ENCODE assay signal across 9 mouse cellular contexts in the genomic region with DNA sequence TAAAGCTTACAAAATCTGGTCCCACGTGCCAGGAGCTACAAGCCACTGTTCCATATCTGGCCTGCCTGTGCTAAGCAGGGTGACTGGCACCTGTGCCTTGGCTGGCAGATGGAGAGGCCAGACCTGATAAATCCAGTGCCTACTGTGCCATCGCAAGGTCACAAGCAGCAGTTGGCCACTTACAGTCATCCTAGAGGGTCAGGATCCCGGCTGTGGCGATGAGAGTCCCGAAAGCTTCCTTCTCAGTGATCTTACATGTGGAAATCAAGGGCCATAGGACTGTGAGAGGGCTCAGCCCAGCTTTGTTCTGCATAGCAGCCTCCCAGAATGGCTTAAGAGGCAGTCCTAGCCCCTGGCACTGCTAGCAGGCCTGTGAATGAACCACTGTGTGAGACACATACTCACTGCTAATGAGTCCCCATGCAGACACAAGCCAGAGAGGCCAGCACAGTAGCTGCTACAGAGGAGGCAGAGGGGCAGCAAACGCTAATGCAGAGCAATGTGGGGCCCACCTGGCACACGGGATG. TPM values are rescaled to one million over a fixed set of nuclear protein-coding genes. Genes with fewer than 3 reads are reported as not detected.
DNase-seq lines count a peak whose midpoint lies in the region; ATAC-seq and TF ChIP-seq lines count a peak whose summit lies in the region.
"Had no signal": no experiment of that assay in that cellular context is flagged by ENCODE, and none has a peak within 500 bp of the region (broad histone marks: within the 10 kb centered on the region; RNA-seq: fewer than 3 reads in every experiment).

No protein-coding gene starts in this region.

- no peaks in the 10 kb centered on the region for H3K36me3 ChIP-seq in forebrain, embryonic 13.5 days (ENCODE audit: poor library complexity, severe bottlenecking)
- H3K36me3 ChIP-seq in kidney, adult 2 months (ENCODE audit: control insufficient read depth, insufficient read depth, low read length) = no peaks in the 10 kb centered on the region

- TF ChIP-seq POLR2A in kidney, adult 2 months (IDR thresholded peaks at IDR 0.05; ENCODE audit: low read depth, low read length) = no peak

- no peak overlapping the region for H3K4me3 ChIP-seq in forebrain, embryonic 13.5 days
- H3K4me3 ChIP-seq in kidney, adult 2 months (ENCODE audit: insufficient read depth, low read depth, low read length) = no peak overlapping the region
- H3K4me3 ChIP-seq: embryonic facial prominence, embryonic 12.5 days had no signal

- peak; percentile 90 for ATAC-seq in forebrain, embryonic 13.5 days

- no peak for TF ChIP-seq CTCF in kidney, adult 2 months (conservative IDR thresholded peaks at IDR 0.05; ENCODE audit: insufficient read depth, insufficient read length, low read depth, low read length)

- peak; percentile 53 for DNase-seq in layer of hippocampus, adult 11-12 months (ENCODE audit: low spot score)
- no peak for DNase-seq in layer of hippocampus, adult 9-10 months (ENCODE audit: low spot score)
- DNase-seq in layer of hippocampus, postnatal 10 days (ENCODE audit: low spot score in 2 of 2) = peak; percentile 41 to 54
- peak; percentile 59 for DNase-seq in retina, embryonic 14.5 days (ENCODE audit: low spot score)
- no peak for DNase-seq in kidney, adult 2 months
- no peak for DNase-seq in urinary bladder, postnatal 4 days (ENCODE audit: low spot score in 2 of 2)
- no peak for DNase-seq in gastrocnemius, postnatal 10 days

- peaks cover 41% of the 10 kb centered on the region for H3K4me1 ChIP-seq in forebrain, embryonic 13.5 days
- H3K4me1 ChIP-seq in kidney, adult 2 months (ENCODE audit: control insufficient read depth, insufficient read depth, low read length) = no peaks in the 10 kb centered on the region

- H3K9me3 ChIP-seq in forebrain, embryonic 13.5 days (replicated peaks) = no peaks in the 10 kb centered on the region
- H3K9me3 ChIP-seq: embryonic facial prominence, embryonic 12.5 days had no signal

- H3K27ac ChIP-seq in forebrain, embryonic 13.5 days = peak overlapping the region; percentile 55
- no peak overlapping the region for H3K27ac ChIP-seq in kidney, adult 2 months (ENCODE audit: insufficient read depth, low read depth, low read length)
- H3K27ac ChIP-seq: embryonic facial prominence, embryonic 12.5 days had no signal

- no peaks in the 10 kb centered on the region for H3K27me3 ChIP-seq in forebrain, embryonic 13.5 days
- no peaks in the 10 kb centered on the region for H3K27me3 ChIP-seq in kidney, adult 2 months (replicated peaks; ENCODE audit: control insufficient read depth, insufficient read depth, low read length)
- H3K27me3 ChIP-seq: embryonic facial prominence, embryonic 12.5 days had no signal

- H3K9ac ChIP-seq in forebrain, embryonic 13.5 days = 0 out of 2 replicates have a peak overlapping the region, but pooled peaks have one; percentile 5
- H3K9ac ChIP-seq: embryonic facial prominence, embryonic 12.5 days had no signal

- WGBS in forebrain, embryonic 13.5 days = 33% methylated on average over 7 of the region's 7 CpGs
- WGBS in kidney, adult 2 months = 68% methylated on average over 7 of the region's 7 CpGs

- H3K4me2 ChIP-seq in forebrain, embryonic 13.5 days = peak overlapping the region; percentile 11
- H3K4me2 ChIP-seq: embryonic facial prominence, embryonic 12.5 days had no signal

RNA-seq across cellular contexts. Expression of a gene that starts 46.4 kb away (rescaled TPM):
- polyA plus RNA-seq in forebrain, embryonic 13.5 days (2015; fragmentation: Nextera tagmentation; extraction: Ambion mirVana) = 23.7 and 24.1 TPM in 2 replicates
- 100 to 1,000 TPM; 107 to 112 TPM for total RNA-seq in layer of hippocampus, postnatal 10 days (2021)
- polyA plus RNA-seq in kidney, adult 2 months (2012; rRNA removed) = 12.5 and 12.6 TPM in 2 replicates
- 10 to 100 TPM; 15.7 to 29.0 TPM for total RNA-seq in gastrocnemius, postnatal 10 days (2021)

Comparison
In these comparisons a context has a peak if more than half of its experiments do, and no peak if none do; other contexts are left out.
1. DNase-seq: peak in layer of hippocampus, adult 11-12 months (single experiment), layer of hippocampus, postnatal 10 days (2 of 2) and retina, embryonic 14.5 days (single experiment); none in layer of hippocampus, adult 9-10 months (single experiment), kidney, adult 2 months (single experiment), urinary bladder, postnatal 4 days (0 of 2) and gastrocnemius, postnatal 10 days (single experiment).